24 mouse cellular contexts compared by ENCODE assay signal in genomic region chr13:9380740-9381410, GRCm38 (mm10).
DNase-seq lines count a peak whose midpoint lies in the region; ATAC-seq and TF ChIP-seq lines count a peak whose summit lies in the region.
"Had no signal": no experiment of that assay in that cellular context is flagged by ENCODE, and none has a peak within 500 bp of the region (broad histone marks: within the 10 kb centered on the region; RNA-seq: fewer than 3 reads in every experiment).

No protein-coding gene starts in this region.

- H3K27me3 ChIP-seq in CH12.LX (replicated peaks): no peaks in the 10 kb centered on the region
- no peaks in the 10 kb centered on the region for H3K27me3 ChIP-seq in hindbrain, embryonic 14.5 days (ENCODE audit: control insufficient read depth, insufficient read depth, low read length)
- H3K27me3 ChIP-seq: embryonic facial prominence, embryonic 13.5 days; forebrain, embryonic 15.5 days; heart, embryonic 13.5 days; midbrain, embryonic 13.5 days; Patski; stomach, embryonic 15.5 days had no signal

- TF ChIP-seq RAD21 in CH12.LX (IDR thresholded peaks at IDR 0.05; ENCODE audit: low read depth, low read length): no peak

- peaks cover 5 to 14% of the 10 kb centered on the region in 2 experiments; a peak in 2 of 4 replicates for H3K4me1 ChIP-seq in CH12.LX (ENCODE audit: control insufficient read depth in 1 of 2, insufficient read depth in 2 of 2)
- peaks cover 5% of the 10 kb centered on the region; the same call in 1 of the 2 replicates for H3K4me1 ChIP-seq in brown adipose tissue, adult 24 weeks (ENCODE audit: control insufficient read depth, insufficient read depth, insufficient read length, low read length)
- no peaks in the 10 kb centered on the region for H3K4me1 ChIP-seq in hindbrain, embryonic 14.5 days (replicated peaks; ENCODE audit: control insufficient read depth, insufficient read depth, low read length)
- H3K4me1 ChIP-seq: stomach, embryonic 15.5 days had no signal

- no peaks in the 10 kb centered on the region for H3K36me3 ChIP-seq in CH12.LX (replicated peaks in 1 of 2; ENCODE audit: control insufficient read depth in 1 of 2, insufficient read depth in 1 of 2, low read length in 1 of 2)
- H3K36me3 ChIP-seq in hindbrain, embryonic 14.5 days (replicated peaks; ENCODE audit: control insufficient read depth, insufficient read depth): no peaks in the 10 kb centered on the region
- H3K36me3 ChIP-seq: embryonic facial prominence, embryonic 13.5 days; forebrain, embryonic 15.5 days; heart, embryonic 13.5 days; midbrain, embryonic 13.5 days; stomach, embryonic 15.5 days had no signal

- WGBS in large intestine, adult 2 months: 60% methylated on average over 5 of the region's 5 CpGs
- whole genome bisulfite sequencing in hindbrain, embryonic 14.5 days: 86% methylated on average over 5 of the region's 5 CpGs

- no peak for TF ChIP-seq CTCF in CH12.LX (conservative IDR thresholded peaks at IDR 0.05 in 1 of 2, IDR thresholded peaks at IDR 0.05 in 1 of 2; ENCODE audit: low read depth in 2 of 2, low read length in 2 of 2)
- TF ChIP-seq CTCF in layer of hippocampus, adult 2 months (conservative IDR thresholded peaks at IDR 0.05): no peak

- no peak overlapping the region for H3K27ac ChIP-seq in CH12.LX (ENCODE audit: insufficient read depth, low read depth)
- H3K27ac ChIP-seq in brown adipose tissue, adult 24 weeks (replicated peaks; ENCODE audit: low read depth, low read length): 0 out of 2 replicates have a peak overlapping the region, but pooled peaks have one; percentile 18
- no peak overlapping the region for H3K27ac ChIP-seq in hindbrain, embryonic 14.5 days
- no peak overlapping the region for H3K27ac ChIP-seq in layer of hippocampus, adult 2 months
- H3K27ac ChIP-seq: embryonic facial prominence, embryonic 13.5 days; forebrain, embryonic 15.5 days; heart, embryonic 13.5 days; midbrain, embryonic 13.5 days; stomach, embryonic 15.5 days had no signal

- in situ Hi-C loops in CH12.LX (cut with MboI; ENCODE audit: low pct_ligation_motif_present, low pct_unique_long_range_greater_than_20kb, low sequenced_read_pairs): no loop called here

- DNase-seq in adrenal gland, adult 2 months: peak; percentile 20
- DNase-seq in adrenal gland, adult 18-20 months (ENCODE audit: low spot score in 2 of 2): no peak
- peak; percentile 53 for DNase-seq in CH12.LX (ENCODE audit: extremely low read depth)
- peak; percentile 7 for DNase-seq in large intestine, adult 2 months (ENCODE audit: low read depth, low spot score)
- DNase-seq in thymus, postnatal 14 days: no peak
- DNase-seq in hindbrain, embryonic 14.5 days (ENCODE audit: low spot score): no peak
- DNase-seq in layer of hippocampus, adult 2 months (ENCODE audit: low spot score in 2 of 2): no peak
- DNase-seq: cerebellum, adult 9-10 months; heart, postnatal 36 days; kidney, adult 18-20 months; kidney, postnatal 10 days; left cerebral cortex, postnatal 4 days; liver; right cerebral cortex, postnatal 25 days; thymus, adult 2 months had no signal

- no peak overlapping the region for H3K9ac ChIP-seq in CH12.LX (ENCODE audit: insufficient read depth, low read depth)
- H3K9ac ChIP-seq in hindbrain, embryonic 14.5 days: no peak overlapping the region
- H3K9ac ChIP-seq: embryonic facial prominence, embryonic 13.5 days; forebrain, embryonic 15.5 days; heart, embryonic 13.5 days; midbrain, embryonic 13.5 days; stomach, embryonic 15.5 days had no signal

- no peaks in the 10 kb centered on the region for H3K79me2 ChIP-seq in CH12.LX (replicated peaks; ENCODE audit: control insufficient read depth, extremely low read depth, insufficient read depth, poor library complexity, severe bottlenecking)

- dilution Hi-C loops in CH12.LX (cut with MboI; ENCODE audit: extremely low pct_ligation_motif_present, extremely low pct_unique_long_range_greater_than_20kb, low sequenced_read_pairs): no loop called here

- no peak for ATAC-seq in hindbrain, embryonic 14.5 days (ENCODE audit: low FRiP score)
- ATAC-seq: forebrain, embryonic 15.5 days; hindbrain, embryonic 16.5 days; lung, postnatal 0 days; midbrain, embryonic 13.5 days; Patski had no signal

- H3K4me2 ChIP-seq in CH12.LX (ENCODE audit: insufficient read depth, low read depth, poor library complexity, severe bottlenecking): peak overlapping the region; percentile 53; the same call in 1 of the 2 replicates
- H3K4me2 ChIP-seq in hindbrain, embryonic 14.5 days (replicated peaks): no peak overlapping the region
- H3K4me2 ChIP-seq: embryonic facial prominence, embryonic 13.5 days; forebrain, embryonic 15.5 days; heart, embryonic 13.5 days; midbrain, embryonic 13.5 days; stomach, embryonic 15.5 days had no signal

- H3K9me3 ChIP-seq in CH12.LX (replicated peaks; ENCODE audit: low read length): peaks cover 6% of the 10 kb centered on the region
- H3K9me3 ChIP-seq in hindbrain, embryonic 14.5 days (ENCODE audit: control insufficient read depth, low read length): no peaks in the 10 kb centered on the region
- H3K9me3 ChIP-seq: embryonic facial prominence, embryonic 13.5 days; forebrain, embryonic 15.5 days; heart, embryonic 13.5 days; midbrain, embryonic 13.5 days; stomach, embryonic 15.5 days had no signal

- H3K4me3 ChIP-seq in CH12.LX (replicated peaks in 1 of 3; ENCODE audit: low read depth in 2 of 3, low read length in 2 of 3, poor library complexity in 1 of 3): no peak overlapping the region
- H3K4me3 ChIP-seq in brown adipose tissue, adult 24 weeks (ENCODE audit: insufficient read depth, low read depth, low read length): no peak overlapping the region
- no peak overlapping the region for H3K4me3 ChIP-seq in hindbrain, embryonic 14.5 days (replicated peaks; ENCODE audit: low read length)
- H3K4me3 ChIP-seq in layer of hippocampus, adult 2 months: no peak overlapping the region
- H3K4me3 ChIP-seq: embryonic facial prominence, embryonic 13.5 days; forebrain, embryonic 15.5 days; heart, embryonic 13.5 days; midbrain, embryonic 13.5 days; stomach, embryonic 15.5 days had no signal

- peak; percentile 84 for TF ChIP-seq EP300 in CH12.LX (IDR thresholded peaks at IDR 0.05; ENCODE audit: low read length)

- no peak for TF ChIP-seq POLR2A in CH12.LX (IDR thresholded peaks at IDR 0.05; ENCODE audit: low read depth, low read length)

TF ChIP-seq in CH12.LX, 34 proteins besides CTCF, POLR2A, EP300 and RAD21:
- TF ChIP-seq IRF4 (IDR thresholded peaks at IDR 0.05; ENCODE audit: low read depth, low read length) (peak; percentile 80), MAZ (IDR thresholded peaks at IDR 0.05; ENCODE audit: low read depth, low read length) (no peak), CHD2 (IDR thresholded peaks at IDR 0.05; ENCODE audit: low read length) (no peak), ETS1 (conservative IDR thresholded peaks at IDR 0.05; ENCODE audit: low read depth, low read length) (peak; percentile 54), RCOR1 (conservative IDR thresholded peaks at IDR 0.05; ENCODE audit: low read depth, low read length) (no peak)
TF ChIP-seq in CH12.LX: peak in this region for 2.

Comparison
In these comparisons a context has a peak if more than half of its experiments do, and no peak if none do; other contexts are left out.
1. DNase-seq: peak in adrenal gland, adult 2 months (single experiment), CH12.LX (single experiment) and large intestine, adult 2 months (single experiment); none in adrenal gland, adult 18-20 months (0 of 2), thymus, postnatal 14 days (single experiment), hindbrain, embryonic 14.5 days (single experiment) and layer of hippocampus, adult 2 months (0 of 2).